Mouse (Mus musculus): ENCODE measurements around the gene Csnk1e.
A peak's percentile ranks its signal among the peaks of the same experiment; 100 is the strongest.

Csnk1e gene

GRCm38 (mm10) chr15:79442961-79443518, 12.3 kb downstream of the Csnk1e start:
- no peak for DNase-seq

GRCm38 (mm10) chr15:79442257-79442611, 13.1 kb downstream of the Csnk1e start:
- no peak for DNase-seq

- peak; percentile 83 to 87 for DNase-seq
These were observed 13.8 kb downstream of the Csnk1e start for GRCm38 (mm10) chr15:79441331-79442256.

- no peak for DNase-seq
These were observed 14.6 kb downstream of the Csnk1e start for GRCm38 (mm10) chr15:79440651-79441330.

GRCm38 (mm10) chr15:79440223-79440622, 15.1 kb downstream of the Csnk1e start:
- DNase-seq: peak; percentile 73 to 78

GRCm38 (mm10) chr15:79439386-79439785, 16.0 kb downstream of the Csnk1e start:
- no peak for DNase-seq

GRCm38 (mm10) chr15:79438816-79439215, 16.6 kb downstream of the Csnk1e start:
- no peak for DNase-seq

- DNase-seq: no peak
These were observed 17.1 kb downstream of the Csnk1e start for GRCm38 (mm10) chr15:79438209-79438810.

- DNase-seq: no peak
These were observed 17.7 kb downstream of the Csnk1e start for GRCm38 (mm10) chr15:79437541-79438208.

GRCm38 (mm10) chr15:79436481-79436921, 18.9 kb downstream of the Csnk1e start:
- DNase-seq: no peak

- DNase-seq: peak; percentile 44 to 65
These were observed 20.1 kb downstream of the Csnk1e start for GRCm38 (mm10) chr15:79435191-79435671.

- peak; percentile 56 to 62 for DNase-seq
These were observed 22.5 kb downstream of the Csnk1e start for GRCm38 (mm10) chr15:79432892-79433291.

- no peak for DNase-seq
These were observed 23.0 kb downstream of the Csnk1e start for GRCm38 (mm10) chr15:79432328-79432727.

- no peak for DNase-seq
These were observed 23.4 kb downstream of the Csnk1e start for GRCm38 (mm10) chr15:79431925-79432324.

GRCm38 (mm10) chr15:79430461-79431000, 24.8 kb downstream of the Csnk1e start:
- no peak for DNase-seq

- DNase-seq: no peak
These were observed 25.4 kb downstream of the Csnk1e start for GRCm38 (mm10) chr15:79429994-79430393.

GRCm38 (mm10) chr15:79429527-79429926, 25.8 kb downstream of the Csnk1e start:
- DNase-seq: no peak

- no peak for DNase-seq
These were observed 26.8 kb downstream of the Csnk1e start for GRCm38 (mm10) chr15:79428616-79429015.

- DNase-seq: no peak
These were observed 27.9 kb downstream of the Csnk1e start for GRCm38 (mm10) chr15:79427516-79427915.

GRCm38 (mm10) chr15:79425516-79425915, 29.9 kb downstream of the Csnk1e start:
- peak; percentile 87 to 91 for DNase-seq

GRCm38 (mm10) chr15:79424602-79425001, 30.8 kb downstream of the Csnk1e start:
- peak in 1 of 2 experiments; percentile 18 for DNase-seq

- no peak for DNase-seq
These were observed 32.6 kb downstream of the Csnk1e start for GRCm38 (mm10) chr15:79422715-79423243.
